Mouse (Mus musculus) bone marrow, adult 2 months (tissue): ENCODE measurements around the gene Gm49369. TPM values are rescaled to one million over a fixed set of nuclear protein-coding genes. Genes with fewer than 3 reads are reported as not detected.

Experiments used
- H3K27ac ChIP-seq: fragments of 200-500 bp; 2 replicates; pipeline ENCODE4 v1.5.1; 2012; ENCODE audit warnings: low read depth, mild to moderate bottlenecking, control low read depth, inconsistent platforms, low read length; ENCODE audit not compliant: control insufficient read depth, poor library complexity, insufficient read depth
- H3K4me1 ChIP-seq: fragments of 200-500 bp; 2 replicates; pipeline ENCODE4 v1.6.1; 2011; ENCODE audit warnings: low read length; ENCODE audit not compliant: control insufficient read depth, insufficient read depth
- H3K4me3 ChIP-seq: fragments of 200-500 bp; replicated peaks from 2 replicates; pipeline ENCODE3; 2011; ENCODE audit warnings: mild to moderate bottlenecking, low read depth, low read length, control low read depth; ENCODE audit not compliant: control insufficient read depth
- CTCF ChIP-seq: fragments of 200-500 bp; IDR thresholded peaks from 2 replicates; pipeline ENCODE4 v1.5.1; 2011; ENCODE audit warnings: low read length, control low read depth; ENCODE audit not compliant: control insufficient read depth, insufficient read depth
- POLR2A ChIP-seq: fragments of 200-500 bp; IDR thresholded peaks from 2 replicates; pipeline ENCODE4 v1.6.1; 2011; ENCODE audit warnings: low read depth, mild to moderate bottlenecking, control low read depth, low read length, borderline replicate concordance; ENCODE audit not compliant: control insufficient read depth
- WGBS: fragments of 180-500 bp; shearing (Covaris S2); methylation state at CpG from one replicate; pipeline ENCODE4 v1.1.7; 2018; 5-methylcytosine and 5-hydroxymethylcytosine counted together
- polyA plus RNA-seq: library from polyadenylated mRNA; stranded (reverse); fragments of >200 nt; gene quantifications from 2 replicates; pipeline ENCODE4 v1.2.4, GENCODE M21; 2011; ENCODE audit warnings: low replicate concordance; ENCODE audit not compliant: missing spikeins, insufficient read depth, insufficient read length

Gm49369 gene
- polyA plus RNA-seq, 1 experiment = not detected

DNA sequence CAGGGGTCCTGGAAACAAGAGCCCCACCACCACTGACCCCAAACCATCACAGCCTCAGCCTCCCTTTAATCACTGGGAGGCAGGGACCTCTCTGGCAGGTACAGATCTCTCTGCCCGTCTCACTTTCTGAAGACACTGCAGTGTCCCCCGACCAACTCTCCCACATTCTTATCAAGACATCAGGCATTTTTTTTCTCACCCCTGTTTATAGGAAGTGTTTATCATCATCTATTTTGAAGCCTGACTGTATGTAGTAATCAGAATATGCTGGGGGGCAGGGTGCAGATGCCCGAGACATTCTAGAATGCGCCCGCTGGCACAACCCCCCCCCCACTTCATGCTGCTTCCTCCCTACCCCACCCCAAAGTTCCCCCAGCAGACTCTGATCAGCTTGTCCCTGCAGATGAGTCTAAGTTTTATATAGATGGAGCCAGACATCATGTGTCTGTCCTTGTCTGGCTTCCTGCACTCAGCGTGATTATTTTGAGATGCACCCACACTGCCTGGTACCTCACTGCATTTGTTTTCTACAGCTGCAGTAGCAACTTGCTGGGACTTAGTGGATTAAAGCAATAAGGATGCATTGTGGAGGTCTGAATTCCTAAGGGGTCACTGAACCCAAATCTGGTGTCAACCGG is 17.8 kb upstream of the Gm49369 start:
- Histone ChIP-seq H3K27ac (peak overlapping the region; percentile 73), H3K4me3 (no peak overlapping the region), H3K4me1 (peaks cover 21% of the 10 kb centered on the region)
- TF ChIP-seq POLR2A (no peak), CTCF (no peak)
- 54% methylated on average over 7 of the region's 7 CpGs for WGBS

- WGBS = 13% methylated on average over 1 of the region's 1 CpGs
- TF ChIP-seq CTCF (no peak), POLR2A (no peak)
- no peak overlapping the region for H3K4me3 ChIP-seq
- H3K4me1 ChIP-seq = peaks cover 26% of the 10 kb centered on the region
- H3K27ac ChIP-seq = peak overlapping the region; percentile 93
These were observed 16.8 kb upstream of the Gm49369 start for GRCm38 (mm10) chr7:142399250-142399649.

- peak overlapping the region; percentile 93 for H3K27ac ChIP-seq
- TF ChIP-seq POLR2A (no peak), CTCF (no peak)
- no peak overlapping the region for H3K4me3 ChIP-seq
- peaks cover 23% of the 10 kb centered on the region for H3K4me1 ChIP-seq
- WGBS = 5% methylated on average over 2 of the region's 2 CpGs
These were observed 15.6 kb upstream of the Gm49369 start for GRCm38 (mm10) chr7:142398052-142398451.

DNA sequence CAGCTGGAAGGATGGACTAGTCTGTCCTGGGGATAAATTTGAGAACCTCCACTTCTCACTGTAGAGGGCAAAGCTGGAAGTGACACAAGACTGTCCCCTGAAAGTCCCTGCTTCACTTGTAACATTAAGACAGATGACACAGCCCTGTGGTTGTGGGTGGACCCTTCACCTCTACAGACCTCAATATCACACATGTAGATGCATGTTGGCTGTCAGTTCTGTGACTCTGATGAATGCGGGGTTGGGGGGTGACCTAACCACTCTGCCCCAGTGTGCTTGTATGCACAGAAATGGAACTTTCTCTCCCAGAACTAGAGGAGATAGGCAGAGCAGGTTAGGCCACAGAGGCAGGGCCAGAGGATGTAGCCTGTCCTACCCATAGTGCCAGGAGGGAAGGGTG is 14.1 kb upstream of the Gm49369 start:
- H3K4me1 ChIP-seq = peaks cover 25% of the 10 kb centered on the region
- WGBS = 88% methylated on average over 1 of the region's 1 CpGs
- no peak overlapping the region for H3K4me3 ChIP-seq
- H3K27ac ChIP-seq = peak overlapping the region; percentile 40
- TF ChIP-seq CTCF (no peak), POLR2A (no peak)

GRCm38 (mm10) chr7:142395472-142395871 is 13.0 kb upstream of the Gm49369 start:
- TF ChIP-seq CTCF = no peak
- TF ChIP-seq POLR2A = no peak
- no peak overlapping the region for H3K4me3 ChIP-seq
- 59% methylated on average over 4 of the region's 4 CpGs for WGBS
- H3K27ac ChIP-seq = no peak overlapping the region
- peaks cover 28% of the 10 kb centered on the region for H3K4me1 ChIP-seq

- 37% methylated on average over 6 of the region's 6 CpGs for WGBS
- peak overlapping the region; percentile 40 for H3K27ac ChIP-seq
- peaks cover 27% of the 10 kb centered on the region for H3K4me1 ChIP-seq
- no peak overlapping the region for H3K4me3 ChIP-seq
- TF ChIP-seq CTCF (no peak), POLR2A (no peak)
These were observed 12.1 kb upstream of the Gm49369 start for GRCm38 (mm10) chr7:142394261-142395190.

DNA sequence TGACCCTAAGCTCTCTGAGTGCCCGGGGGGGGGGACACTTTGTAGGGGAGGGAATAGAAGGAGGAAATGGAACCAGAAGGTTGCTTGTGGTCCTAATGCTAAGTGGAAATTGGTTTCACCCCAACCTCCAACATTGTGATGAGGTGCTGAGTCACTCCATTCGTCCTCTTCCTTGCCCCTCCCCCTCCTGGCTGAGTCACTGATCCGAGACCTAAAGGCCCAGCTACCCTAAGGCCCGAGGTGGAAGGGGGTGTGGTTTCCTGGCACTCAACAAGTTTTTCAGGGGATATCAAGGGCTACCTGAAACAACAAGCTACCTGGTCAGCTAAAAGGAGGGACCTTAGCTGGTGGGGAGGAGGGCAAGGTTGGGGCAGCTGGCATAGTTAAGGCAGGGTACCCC is 10.7 kb upstream of the Gm49369 start:
- WGBS = 4% methylated on average over 4 of the region's 4 CpGs
- Histone ChIP-seq H3K4me3 (no peak overlapping the region), H3K27ac (peak overlapping the region; percentile 49; the same call in 1 of the 2 replicates), H3K4me1 (peaks cover 20% of the 10 kb centered on the region)
- no peak for TF ChIP-seq POLR2A
- no peak for TF ChIP-seq CTCF

DNA sequence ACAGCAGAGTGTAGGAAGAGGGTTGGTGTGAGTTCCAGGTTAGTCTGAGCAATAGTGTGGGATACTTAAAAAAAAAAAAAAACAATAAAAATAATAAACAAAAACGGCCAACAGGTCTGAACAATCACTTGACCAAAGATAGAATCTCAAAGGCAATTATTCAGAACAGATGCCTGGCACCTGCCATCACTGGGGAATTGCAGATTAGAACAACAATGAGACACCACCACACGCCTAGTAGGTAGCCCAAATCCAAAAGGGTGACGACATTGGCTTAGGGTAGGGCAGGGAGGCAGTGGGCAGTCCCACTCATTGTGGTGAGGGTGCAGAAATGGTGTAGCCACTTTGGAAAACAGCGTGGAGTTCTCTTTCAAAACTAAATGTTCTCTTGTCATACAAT is 9.1 kb upstream of the Gm49369 start:
- H3K4me1 ChIP-seq = peaks cover 15% of the 10 kb centered on the region
- H3K27ac ChIP-seq = peak overlapping the region; percentile 70; the same call in 1 of the 2 replicates
- H3K4me3 ChIP-seq = peak overlapping the region; percentile 30
- no peak for TF ChIP-seq CTCF
- TF ChIP-seq POLR2A = no peak
- 45% methylated on average over 4 of the region's 4 CpGs for WGBS
